Mouse (Mus musculus) myocyte (in vitro differentiated cells): ENCODE data around the gene Tex26.

Source experiments
- E2F4 ChIP-seq: IDR thresholded peaks from one replicate; pipeline ENCODE4 v1.6.1; 2011; ENCODE audit warnings: mild to moderate bottlenecking, control low read depth, moderate library complexity; ENCODE audit not compliant: insufficient read depth
- POLR2A ChIP-seq: IDR thresholded peaks from one replicate; pipeline ENCODE4 v1.6.1; 2011; ENCODE audit warnings: low read depth, mild to moderate bottlenecking, control low read depth, moderate library complexity; ENCODE audit not compliant: insufficient read length
- SRF ChIP-seq: IDR thresholded peaks from one replicate; pipeline ENCODE4 v1.6.1; 2011; ENCODE audit warnings: low read depth; ENCODE audit not compliant: control insufficient read depth, insufficient read length
- TCF12 ChIP-seq: IDR thresholded peaks from one replicate; pipeline ENCODE4 v1.6.1; 2011; ENCODE audit warnings: mild to moderate bottlenecking, control low read depth; ENCODE audit not compliant: poor library complexity, insufficient read depth, severe bottlenecking
- TCF3 ChIP-seq: IDR thresholded peaks from one replicate; pipeline ENCODE4 v1.6.1; 2011; ENCODE audit warnings: low read depth, control low read depth; ENCODE audit not compliant: insufficient read length
- USF1 ChIP-seq: IDR thresholded peaks from one replicate; pipeline ENCODE4 v1.6.1; 2011; ENCODE audit warnings: low read depth, mild to moderate bottlenecking, control low read depth, moderate library complexity

GRCm38 (mm10) chr5:149489136-149489535 is 49.7 kb downstream of the Tex26 start:
- TF ChIP-seq SRF = no peak
- no peak for TF ChIP-seq POLR2A
- TF ChIP-seq E2F4 = no peak
- TF ChIP-seq TCF3 = no peak
- TF ChIP-seq TCF12 = no peak
- no peak for TF ChIP-seq USF1
